Mouse (Mus musculus): ENCODE measurements around the gene Zfp568.
"Not testable (repeated sequence)": the region's sequence is repeated elsewhere in the genome, so short reads cannot be mapped to it uniquely, and the experiment has no call there.

Gene Zfp568

DNA sequence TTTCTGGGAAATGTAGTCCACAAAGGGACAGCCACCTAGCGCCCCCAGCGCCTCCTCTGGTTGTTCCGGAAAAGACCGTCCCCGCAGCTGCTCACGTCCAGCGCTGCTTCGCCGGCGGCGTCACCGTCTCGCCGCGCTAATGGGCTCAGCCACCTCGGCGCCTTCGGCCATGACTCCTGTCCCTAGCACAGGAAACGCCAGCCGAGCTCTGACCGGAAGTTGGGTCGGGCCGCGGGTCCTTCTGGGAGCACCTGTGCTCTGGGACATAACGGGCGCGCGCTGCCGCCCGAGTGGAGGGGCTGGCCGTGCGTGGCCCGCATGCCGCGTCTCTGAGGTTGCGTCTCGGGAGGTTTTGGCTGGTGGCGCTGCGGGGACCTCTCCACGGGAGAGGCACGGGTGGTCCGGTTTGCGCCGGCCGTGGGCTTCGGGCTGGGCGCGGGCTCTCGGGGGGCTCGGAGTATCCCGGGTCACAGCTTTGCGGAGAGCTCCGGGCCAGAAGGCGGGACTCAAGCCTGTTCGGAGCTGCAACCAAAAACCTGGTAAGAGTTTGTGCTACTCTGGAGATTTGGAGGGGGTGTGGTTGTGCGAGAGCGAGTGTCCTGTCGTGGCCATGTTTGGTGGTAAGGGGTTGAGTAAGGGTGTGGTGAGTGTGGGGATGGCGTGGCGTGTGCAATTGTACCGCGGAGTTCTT, at the start of gene Zfp568:
Gene Zfp568 (plus strand): TSS at position 266 of the 691 bp plus-strand sequence.
- peak; percentile 94 for DNase-seq

- DNase-seq = no peak
These were observed 44.9 kb upstream of the Zfp568 start for GRCm38 (mm10) chr7:29938856-29939255.

DNA sequence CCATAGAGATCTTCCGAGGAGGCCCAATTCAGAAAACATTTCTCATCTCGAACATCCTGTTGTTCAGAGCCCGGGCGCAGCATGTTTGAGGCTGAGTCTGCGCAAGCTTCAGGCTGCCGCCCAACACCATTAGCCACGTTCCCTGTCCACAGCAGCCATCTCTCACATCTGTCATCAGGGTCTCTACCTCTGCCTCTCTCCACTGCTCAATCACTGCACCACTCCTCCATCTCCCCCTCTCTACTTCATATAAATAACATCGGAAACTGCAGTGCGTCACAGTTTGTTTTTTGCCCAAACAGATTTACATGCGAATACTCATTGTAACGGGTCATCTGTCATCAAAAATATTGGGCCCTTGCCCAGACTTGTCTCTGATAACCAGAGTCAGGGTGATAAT, 42.7 kb upstream of the Zfp568 start:
- DNase-seq = no peak

DNA sequence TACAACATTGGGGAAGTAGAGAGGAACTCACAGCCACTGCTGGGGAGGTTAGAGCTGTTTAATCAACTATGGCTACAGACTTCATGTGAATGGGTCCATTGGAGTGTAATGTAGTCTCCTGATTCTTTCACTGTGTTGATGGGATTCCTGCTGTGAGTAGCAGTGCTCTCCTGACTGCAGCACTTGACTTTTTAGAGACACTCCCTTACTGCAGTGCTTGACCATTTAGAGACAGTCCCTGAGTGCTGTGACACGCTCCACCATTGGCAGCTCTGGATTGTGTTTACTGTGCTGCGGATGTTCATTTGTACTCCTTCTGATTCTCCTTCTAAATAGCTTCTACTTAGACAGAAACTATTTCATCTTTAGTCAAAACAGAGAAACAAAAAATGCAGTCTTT, 41.0 kb upstream of the Zfp568 start:
- no peak for DNase-seq

DNA sequence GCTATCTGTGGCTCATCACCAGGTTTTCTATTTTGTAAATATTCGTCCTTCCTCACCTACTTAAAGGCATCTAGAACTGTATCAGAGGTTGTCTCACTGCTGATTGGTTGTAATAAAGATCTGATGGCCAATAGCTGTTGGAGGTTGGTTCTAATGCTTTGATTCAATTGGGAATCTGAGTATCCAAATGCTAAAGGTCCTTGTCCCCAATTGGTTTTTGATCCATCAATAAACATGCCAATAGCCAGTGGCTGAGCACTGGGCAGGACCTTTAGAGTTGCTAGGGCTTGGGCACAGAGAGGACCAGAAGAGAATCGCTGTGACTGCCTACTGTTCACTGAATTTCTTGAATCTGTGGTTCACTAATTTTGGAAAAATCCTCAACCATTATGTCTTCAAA, 40.0 kb upstream of the Zfp568 start:
- no peak for DNase-seq

- DNase-seq = no peak
These were observed 39.6 kb upstream of the Zfp568 start for GRCm38 (mm10) chr7:29944201-29944600.

GRCm38 (mm10) chr7:29953086-29953485, 30.7 kb upstream of the Zfp568 start:
- DNase-seq = no peak

GRCm38 (mm10) chr7:29953513-29954401, 30.0 kb upstream of the Zfp568 start, which contains the start of gene Zfp74:
Gene Zfp74, minus strand, starts transcription at chr7:29954089.
- peak; percentile 78 for DNase-seq

DNA sequence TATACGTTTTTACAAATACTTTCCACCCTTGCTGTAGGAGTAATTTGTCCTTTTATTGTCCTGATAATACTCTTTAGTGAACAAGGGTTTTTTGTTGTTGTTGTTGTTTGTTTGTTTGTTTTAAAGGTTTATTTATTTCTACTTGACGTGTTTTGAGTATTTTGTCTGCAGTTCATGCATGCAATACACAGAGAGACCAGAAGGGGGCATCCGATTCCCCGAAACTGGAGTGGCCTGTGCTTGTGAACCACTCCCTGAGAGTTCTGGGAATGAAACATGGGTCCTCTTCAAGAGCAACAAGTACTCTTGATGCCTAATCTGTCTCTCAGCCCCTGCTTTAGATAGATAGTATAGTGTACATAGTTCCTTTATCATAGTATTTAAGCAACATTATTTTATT, 29.0 kb upstream of the Zfp568 start:
- DNase-seq = no peak

- DNase-seq = no peak
These were observed 27.5 kb upstream of the Zfp568 start for GRCm38 (mm10) chr7:29956257-29956656.

GRCm38 (mm10) chr7:29958125-29958724, 25.5 kb upstream of the Zfp568 start:
- DNase-seq = no peak

DNA sequence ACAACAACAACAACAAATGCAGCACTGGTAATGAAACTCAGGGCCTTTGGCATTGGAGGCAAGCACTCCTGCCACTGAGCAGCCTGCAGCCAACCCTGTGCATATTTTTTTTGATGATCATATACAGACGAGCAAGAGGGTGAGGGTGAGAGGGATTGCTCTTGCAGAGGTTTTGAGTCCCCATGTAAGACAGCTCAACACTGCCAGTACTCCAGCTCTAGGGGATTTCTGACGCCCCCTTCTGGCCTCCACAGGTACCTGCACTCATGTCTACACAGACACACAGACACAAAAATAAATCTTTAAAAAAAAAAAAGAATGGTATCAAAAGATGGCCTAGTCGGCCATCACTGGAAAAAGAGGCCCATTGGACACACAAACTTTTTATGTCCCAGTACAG, 24.8 kb upstream of the Zfp568 start:
- DNase-seq = no peak

DNA sequence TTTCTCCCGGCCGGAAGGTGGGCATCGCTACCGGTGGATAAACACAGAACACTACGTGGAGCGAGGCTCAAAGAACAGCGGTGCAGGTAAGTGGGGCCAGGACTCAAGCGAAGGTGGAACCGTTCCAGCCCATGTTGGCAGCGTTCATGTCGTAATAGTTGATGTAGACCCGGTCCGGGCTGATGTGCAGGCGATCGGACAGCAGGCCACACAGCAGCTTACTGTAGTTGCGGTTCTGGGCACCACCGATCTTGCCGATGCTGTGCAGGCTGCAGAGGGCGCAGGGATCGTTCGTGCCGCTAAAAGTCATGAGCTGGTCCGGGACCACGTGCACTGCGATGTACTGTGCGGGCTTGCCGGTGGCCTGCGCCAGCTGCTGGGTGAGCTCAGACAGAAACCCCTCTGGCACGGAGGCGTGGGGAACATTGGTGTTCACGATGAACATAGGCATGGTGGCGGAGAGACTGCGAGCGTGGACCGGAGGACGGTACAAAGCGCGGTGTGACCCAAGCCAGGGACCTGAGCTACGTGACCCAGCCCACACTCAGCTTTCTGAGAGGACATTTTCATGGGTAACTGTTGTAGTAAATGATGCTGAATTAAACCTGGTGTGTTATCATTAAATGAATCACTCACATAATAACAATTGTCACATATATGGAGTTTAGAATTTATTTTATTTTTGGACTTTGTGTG, 18.5 kb upstream of the Zfp568 start:
- not testable (repeated sequence) for DNase-seq

DNA sequence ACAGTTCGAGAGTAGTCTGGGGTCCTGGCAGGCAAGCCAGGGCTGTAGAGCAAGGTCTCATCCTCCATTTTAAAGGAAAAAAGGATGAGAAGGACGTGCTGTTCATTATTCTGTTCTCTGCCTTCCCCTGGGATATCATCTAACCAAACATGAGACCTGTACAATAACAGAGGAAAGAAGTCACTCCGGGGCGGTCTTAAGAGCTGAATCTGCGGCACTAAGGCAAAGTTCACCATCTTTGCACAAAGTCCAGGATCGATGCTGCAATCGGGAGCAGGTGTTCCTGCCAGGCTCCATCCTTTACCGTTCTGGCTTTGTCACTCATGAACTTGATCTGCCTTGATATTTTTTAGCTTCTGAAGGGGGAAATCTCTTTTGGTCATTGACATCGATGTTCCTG, 13.1 kb upstream of the Zfp568 start:
- no peak for DNase-seq

DNA sequence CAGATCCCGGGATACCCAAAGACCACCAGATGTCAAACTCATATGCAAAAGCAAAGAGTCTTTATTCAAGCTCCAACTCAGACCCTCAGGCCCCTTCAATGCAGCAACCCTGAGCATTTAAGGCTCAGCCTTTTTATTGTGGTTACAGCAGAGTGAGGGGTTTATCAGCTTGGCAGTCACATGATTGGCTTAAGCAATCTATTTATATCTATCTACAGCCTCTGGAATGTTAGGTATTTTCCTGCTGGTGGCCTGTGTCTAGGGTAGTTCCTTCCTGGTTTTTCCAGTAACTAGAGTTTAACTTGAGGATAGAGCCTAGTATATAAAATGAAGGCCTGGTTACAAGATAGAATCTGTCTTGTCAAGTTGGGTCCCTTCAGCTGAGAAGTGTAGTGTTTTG, 3.0 kb upstream of the Zfp568 start:
- no peak for DNase-seq

DNA sequence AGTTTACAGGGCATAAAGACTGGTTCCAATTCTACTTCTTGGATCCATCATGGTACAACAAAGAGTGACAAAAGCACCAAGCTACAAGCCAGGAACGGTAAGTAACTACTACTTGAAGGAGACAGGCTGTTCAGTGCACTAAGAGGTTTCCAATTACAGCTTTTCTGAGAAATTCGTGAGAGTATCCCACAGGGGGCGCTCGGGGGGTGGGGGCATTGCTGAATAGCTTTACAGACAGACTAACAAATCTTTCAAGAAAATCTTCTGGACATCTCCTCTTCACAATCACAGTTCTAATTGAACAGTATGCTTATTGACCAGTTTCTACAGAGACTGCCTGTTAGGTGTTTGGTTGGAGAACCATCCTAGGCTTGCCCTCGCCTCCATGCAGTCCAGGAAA, 2.3 kb upstream of the Zfp568 start:
- DNase-seq = no peak

GRCm38 (mm10) chr7:29981860-29982259, 1.9 kb upstream of the Zfp568 start:
- DNase-seq = no peak

- no peak for DNase-seq
These were observed 1.4 kb upstream of the Zfp568 start for GRCm38 (mm10) chr7:29982341-29982740.

DNA sequence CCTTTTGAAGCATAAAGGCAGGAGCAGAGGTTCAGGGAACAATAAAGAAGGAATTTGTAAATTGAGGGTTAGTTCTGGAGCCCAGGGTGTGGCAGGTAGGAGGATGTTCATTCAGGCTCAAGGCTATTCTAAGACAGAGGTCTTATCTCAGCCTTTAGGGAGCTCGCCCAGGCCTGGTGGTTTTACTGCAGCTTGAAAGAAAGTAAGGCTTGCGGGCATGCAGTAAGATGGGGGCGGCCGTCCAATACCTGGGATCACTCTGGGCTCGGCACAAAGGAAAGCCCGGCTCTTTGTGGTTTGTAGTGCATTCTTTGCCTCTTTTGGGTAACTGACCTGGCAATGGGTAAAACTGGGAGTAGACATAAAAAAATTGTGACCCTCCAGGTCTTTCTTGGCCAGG, 824 bp upstream of the Zfp568 start:
- DNase-seq = peak; percentile 25

GRCm38 (mm10) chr7:29983340-29983689, 440 bp upstream of the Zfp568 start:
- no peak for DNase-seq

DNA sequence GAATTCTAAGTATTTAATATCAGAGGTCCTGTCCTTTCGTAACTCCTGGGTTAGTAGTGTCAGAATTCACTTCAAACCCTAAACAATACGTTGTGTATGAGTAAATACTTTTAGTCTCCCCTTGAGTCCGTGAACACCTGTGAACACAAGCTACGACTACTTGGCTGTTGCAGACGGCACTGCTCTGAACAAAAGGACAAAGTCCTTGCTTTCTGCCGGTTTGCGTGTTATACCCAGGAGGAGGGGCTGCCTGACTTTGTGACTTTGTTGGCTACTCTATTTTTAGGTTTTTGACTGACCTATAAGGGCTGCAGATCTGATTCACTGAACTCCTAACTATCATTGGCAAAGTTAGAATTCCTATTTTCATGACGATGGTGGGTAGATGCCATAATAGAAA, 2.3 kb downstream of the Zfp568 start:
- DNase-seq = no peak

- no peak for DNase-seq
These were observed 3.8 kb downstream of the Zfp568 start for GRCm38 (mm10) chr7:29987551-29987950.

DNA sequence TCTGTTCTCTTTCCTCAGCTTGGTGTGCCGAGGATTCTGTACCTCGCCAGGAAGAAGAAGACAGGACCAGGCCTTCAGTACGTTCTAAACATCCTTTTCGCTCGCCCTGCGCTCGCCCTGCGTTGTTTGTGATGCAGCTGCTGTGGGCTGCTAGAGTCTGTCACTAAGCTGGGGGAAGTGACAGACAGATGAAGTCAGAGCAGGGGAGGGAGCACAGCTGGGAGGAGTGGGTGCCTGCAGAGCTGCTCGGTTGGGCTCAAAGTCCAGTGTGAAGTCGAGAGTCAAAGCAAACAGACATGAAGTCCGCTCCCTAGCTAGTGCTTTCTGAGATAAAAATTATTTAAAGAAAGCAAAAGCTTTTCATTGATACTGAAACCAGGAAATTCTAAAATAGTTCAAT, 5.3 kb downstream of the Zfp568 start:
- no peak for DNase-seq

Measured in cerebellum, adult 11-12 months (tissue).